Mouse (Mus musculus) cerebellum, postnatal 4 days (tissue): ENCODE measurements at regions not wholly inside any gene's neighbourhood (a gene's known extent, or its start where the extent isn't known, plus 50 kb on each side); places are given as distances from the start of the nearest gene placed in this dataset.
"Not testable (repeated sequence)": the region's sequence is repeated elsewhere in the genome, so short reads cannot be mapped to it uniquely, and the experiment has no call there.

Experiments used
- DNase-seq, 2 experiments: peaks; one replicate each; pipeline ENCODE4 v3.0.0; 2022; ENCODE audit warnings: low spot score in 2 of 2, mixed read lengths in 1 of 2

DNA sequence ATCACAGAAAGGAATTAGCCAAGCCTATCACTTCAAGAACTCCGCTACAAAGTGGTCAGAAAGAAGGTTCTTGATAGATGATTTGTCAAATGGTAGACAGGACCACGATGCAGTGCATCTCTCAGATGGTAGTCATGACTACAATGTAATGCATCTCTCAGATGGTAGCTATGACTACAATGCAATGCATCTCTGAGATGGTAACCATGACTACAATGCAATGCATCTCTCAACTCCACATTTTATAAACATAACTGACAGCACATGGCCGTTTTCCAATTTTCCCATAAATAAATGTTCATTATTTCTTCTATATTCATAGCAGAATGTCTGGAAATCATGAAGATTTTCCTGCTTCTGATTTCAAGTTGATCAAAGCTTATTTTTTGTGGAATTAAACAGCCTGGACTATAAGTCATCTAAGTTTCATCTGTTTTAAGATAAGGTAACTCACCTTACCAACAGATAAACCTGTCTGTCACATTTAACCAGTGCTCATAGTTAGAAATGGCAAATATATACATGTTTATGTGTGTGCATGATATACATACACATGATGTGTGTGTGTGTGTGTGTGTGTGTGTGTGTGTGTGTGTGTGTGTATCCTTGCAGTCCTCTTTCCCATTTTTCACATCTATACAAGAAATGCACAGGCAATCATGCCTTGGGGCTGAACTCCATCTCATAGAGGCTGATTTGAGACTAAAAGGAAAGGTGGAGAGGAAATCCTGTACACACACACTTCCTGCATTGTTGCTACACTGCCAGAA lies 122.4 kb downstream of the Phf3 start:
- no peak for DNase-seq

DNA sequence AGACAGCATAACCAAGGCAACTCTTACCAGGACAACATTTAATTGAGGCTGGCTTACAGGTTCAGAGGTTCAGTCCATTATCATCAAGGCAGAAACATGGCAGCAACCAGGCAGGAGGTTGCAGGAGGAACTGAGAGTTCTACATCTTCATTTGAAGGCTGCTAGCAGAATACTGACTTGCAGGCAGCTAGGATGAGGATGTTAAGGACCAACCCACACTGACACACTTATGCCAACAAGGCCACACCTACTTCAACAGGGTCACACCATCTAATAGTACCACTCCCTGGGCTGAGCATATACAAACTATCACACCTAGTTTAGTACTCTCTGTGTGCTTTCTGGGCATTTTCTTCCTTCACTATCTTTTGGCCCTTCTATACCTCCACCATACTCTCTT lies 131.8 kb downstream of the Phf3 start:
- no peak for DNase-seq

DNA sequence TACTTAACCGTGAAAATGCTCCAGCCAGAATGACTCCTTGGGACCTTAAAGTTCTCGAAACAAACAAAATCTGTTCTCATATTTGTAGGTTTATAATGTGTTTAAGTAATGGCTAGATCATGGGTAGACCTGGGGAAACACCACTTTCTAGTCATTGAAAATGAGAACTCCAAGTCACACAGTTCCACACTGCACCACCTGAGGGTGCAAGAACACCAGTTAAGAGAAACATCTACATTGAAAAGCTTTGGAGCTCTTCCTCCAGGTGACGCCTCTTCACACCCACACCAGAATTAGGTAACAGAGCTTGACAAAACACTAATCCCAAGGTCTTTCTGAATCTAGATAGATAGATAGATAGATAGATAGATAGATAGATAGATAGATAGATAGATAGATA lies 132.9 kb downstream of the Phf3 start:
- no peak for DNase-seq

DNA sequence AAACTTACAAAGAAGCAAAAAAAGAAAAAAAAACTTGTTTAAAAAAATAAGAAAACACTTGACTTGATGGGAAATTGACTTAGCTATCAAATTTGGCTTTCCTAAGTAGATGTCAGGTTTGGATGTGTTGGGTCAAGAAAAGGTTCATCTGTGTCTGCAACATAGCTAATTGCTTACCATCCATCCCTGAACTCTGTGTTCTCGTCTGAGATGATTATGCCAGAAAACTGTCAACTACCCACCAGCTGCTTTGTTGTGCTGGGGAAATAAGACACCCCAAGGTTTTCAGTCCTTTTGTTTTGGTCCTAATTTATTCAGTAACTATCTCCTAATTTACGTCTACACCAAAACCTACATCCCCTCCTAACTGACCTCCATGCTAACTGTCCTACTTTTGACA lies 152.2 kb downstream of the Phf3 start:
- no peak for DNase-seq

DNA sequence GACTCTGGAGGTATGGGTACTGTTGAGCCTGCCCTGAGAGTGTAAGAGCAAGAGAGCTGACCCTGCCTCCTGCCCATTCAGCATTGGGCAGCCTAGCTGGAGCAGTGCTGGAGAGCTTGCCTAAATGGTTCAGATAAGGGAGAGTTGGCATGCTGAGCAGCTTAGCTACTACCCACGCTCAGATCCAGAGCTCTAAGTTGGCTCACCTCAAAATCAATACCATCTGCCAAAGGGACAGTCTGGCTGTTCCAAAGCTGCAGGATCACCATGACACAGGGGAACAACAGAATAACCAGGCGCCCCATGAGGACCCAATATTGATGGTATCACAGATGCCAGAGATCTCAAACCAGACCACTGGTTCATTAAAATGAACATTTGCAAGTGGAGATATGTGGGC lies 152.9 kb downstream of the Phf3 start:
- DNase-seq, result no peak

DNA sequence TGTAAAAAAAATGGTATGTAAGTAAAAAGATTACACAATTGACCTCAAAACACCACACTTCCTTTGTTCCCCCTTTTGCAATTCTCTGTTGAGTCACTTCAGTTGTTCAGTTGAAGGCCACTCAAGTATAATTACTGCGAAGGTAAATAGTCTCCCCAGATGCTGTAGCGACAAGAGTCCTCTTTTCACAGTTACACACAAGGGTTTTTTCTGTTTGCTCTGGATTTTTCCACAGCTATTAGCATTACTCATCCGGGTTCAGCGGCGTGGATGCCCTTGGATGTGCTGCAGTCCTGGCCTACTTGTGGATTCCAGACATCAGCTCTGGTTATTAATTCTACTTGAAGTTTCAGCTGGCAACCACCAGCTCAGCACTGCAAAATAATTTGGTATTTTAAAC lies 155.1 kb downstream of the Phf3 start:
- DNase-seq, result no peak

DNA sequence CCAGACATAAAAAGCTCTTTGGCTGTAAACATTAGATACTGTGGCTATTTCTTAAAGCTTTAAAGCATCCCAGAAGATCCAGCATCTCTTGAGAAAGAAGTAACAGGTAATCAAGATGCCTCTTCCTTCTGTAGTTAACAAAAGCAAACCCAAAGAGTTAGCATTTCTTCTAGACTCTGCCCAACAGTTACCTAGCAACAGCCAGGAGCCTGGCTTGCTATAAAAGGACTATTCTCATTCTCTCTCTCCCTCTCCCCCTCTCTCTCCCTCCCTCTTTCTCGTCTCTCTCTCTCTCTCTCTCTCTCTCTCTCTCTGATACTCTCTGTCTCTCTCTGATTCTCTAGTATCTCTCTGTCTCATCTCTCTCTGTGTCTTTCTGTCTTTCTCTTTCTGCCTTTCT lies 157.4 kb downstream of the Phf3 start:
- DNase-seq, result no peak

DNA sequence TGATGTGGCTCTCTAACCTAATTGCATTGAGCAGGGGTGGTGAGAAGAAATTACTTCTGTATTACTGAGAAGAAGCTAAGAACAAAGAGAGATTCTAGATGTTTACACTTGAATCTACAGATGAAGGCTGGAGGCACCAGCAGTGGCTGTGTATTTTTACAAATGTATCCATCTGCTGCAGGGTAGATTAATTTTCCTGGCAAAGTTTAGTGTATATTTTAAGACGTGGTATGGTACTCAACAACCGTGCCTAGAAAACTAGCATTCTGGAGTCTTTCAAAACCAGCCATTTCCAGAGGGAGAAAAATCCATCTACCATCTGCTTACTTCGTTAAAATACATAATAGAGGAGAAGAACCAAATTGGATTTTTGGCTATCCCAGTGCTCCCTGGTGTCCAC lies 172.6 kb downstream of the Phf3 start:
- no peak for DNase-seq

DNA sequence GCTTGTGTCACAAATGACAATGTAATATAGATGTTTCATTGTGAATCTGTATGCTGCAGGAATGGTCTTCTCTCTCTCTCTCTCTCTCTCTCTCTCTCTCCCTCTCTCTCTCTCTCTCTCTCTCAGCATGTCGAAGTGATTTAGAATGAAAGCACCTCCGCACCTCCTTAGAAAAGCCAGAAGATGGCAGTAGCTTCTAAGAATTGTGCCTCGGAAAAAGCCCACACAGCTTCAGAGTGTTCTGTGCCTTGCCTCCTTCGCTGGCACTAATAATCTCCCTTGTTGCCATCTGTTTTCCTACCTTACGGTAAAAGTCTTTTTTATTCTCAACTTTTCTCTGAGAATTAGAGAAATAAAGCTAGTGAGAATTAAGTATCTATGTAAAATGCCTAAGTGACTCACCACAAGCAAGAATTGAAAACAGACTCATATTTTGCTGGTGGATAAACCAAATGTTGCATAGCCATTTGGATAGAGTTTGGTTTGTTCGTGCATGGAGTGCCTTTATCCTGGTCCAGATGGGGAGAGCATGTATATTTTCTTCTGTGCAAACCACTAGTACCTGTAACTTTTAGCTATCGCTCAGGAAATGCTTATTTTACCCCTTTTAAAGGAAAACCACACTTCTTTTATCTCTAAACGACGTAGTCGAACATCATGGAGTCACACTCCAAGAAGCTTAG lies 173.2 kb downstream of the Phf3 start:
- DNase-seq, result no peak

DNA sequence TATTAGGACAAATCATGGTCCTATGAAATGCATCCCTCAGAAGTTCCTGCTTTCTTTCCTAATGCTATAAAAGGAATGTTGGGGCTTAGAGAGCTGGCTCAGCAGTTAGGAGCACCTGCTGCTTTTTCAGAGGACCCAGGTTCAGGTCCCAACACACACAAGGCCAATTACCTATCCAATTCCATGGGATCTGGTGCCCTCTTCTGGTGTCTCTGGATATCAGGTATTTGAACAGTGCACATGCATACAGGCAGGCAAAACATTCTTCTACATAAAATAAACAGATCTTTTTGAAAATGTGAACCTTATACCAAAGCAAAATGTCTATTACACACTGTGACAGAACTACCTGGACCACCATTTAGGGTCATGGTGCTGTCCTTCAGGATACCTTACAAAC lies 177.4 kb downstream of the Phf3 start:
- no peak for DNase-seq

DNA sequence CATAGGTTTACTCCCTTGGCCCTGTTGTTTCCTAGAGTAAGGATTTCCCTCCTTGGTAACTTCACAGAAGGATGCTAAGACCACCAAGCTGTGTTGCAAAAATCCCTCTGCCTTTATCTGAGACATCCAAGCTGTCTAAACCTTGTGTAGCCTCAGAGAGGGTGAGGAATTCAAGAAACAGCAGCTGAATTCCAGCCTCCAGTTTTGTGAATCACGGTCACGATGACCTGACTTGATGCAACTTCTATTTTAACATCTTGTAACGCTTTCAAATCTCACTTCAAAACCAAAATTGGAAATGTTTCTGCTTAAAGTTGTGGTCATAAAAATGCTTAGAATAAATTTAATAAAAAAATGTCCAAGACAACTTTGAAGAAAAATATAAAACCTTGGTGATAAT lies 188.4 kb downstream of the Phf3 start:
- no peak for DNase-seq

DNA sequence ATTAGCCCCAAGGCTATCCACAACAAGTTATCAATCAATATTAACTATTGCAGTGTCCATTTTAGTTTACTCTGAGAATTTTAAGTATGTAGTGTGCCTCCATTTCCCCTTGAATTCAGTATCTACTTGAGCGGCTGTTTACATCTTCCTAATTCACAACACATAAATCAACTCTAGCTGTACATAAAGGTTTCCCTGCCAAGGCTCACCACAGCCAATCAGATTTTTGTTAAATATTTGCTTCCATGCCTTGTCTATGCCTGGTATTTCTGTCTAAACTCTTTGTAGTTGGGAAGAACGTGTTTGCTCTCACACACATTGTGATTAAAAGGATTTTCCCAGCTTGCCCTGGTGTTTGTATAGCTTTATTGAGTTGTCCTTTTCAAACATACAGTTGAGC lies 189.8 kb downstream of the Phf3 start:
- no peak for DNase-seq

DNA sequence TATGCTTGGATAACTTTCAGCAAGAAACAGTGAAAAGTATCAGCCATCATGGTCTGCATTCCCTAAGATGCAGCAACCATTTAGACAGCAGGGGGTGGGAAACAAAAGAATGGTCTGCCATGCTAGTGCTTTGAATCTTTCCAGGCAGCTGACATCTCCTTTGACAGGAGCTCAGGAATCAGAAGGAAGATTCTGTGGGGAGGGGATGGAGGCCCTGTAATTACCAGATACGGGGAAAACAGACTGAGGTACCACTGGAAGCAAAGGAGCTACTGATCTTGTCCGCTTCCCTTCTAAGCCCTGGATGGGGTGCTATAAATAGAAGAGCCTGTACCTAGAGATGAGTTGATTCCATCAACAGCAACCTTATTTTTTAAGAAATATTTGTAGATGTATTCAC lies 233.9 kb downstream of the Phf3 start:
- no peak for DNase-seq

DNA sequence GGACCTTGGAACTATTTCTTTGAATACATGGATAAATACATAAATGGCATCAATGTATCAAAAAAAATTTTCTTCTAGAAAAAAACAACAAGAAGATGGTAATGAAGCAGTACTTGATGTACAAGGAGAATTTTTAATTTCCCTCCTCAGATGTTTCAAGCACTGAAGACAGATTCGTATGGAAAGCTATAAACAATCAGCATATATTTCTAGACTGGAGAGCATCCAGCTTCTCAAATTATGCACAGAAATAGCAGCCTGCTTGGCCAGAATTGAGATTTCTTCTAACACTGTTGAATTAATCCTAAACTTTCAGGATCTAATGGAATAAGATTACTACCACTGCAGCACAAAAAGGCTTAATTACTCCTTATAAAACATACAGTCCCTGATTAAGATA lies 241.0 kb downstream of the Phf3 start:
- no peak for DNase-seq

DNA sequence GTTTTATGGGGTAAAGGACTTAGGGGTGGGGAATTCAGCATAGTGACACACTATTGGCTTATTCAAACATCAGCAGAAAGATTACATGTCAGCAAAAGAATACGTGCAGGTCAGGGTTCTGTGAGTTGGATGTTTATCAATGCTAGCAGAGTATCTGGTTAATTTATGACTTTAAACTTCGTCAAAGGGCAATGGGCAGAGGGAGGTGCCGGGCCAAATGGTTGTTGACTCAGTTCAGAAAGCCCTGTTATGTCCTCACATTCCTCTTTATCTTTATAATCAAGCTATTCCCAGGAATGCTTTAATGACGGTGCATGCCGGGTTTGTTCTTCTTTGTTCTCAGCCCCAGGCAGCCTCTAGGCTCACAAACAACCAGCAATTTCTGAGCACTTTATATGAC lies 245.9 kb downstream of the Phf3 start:
- DNase-seq, result not testable (repeated sequence)

DNA sequence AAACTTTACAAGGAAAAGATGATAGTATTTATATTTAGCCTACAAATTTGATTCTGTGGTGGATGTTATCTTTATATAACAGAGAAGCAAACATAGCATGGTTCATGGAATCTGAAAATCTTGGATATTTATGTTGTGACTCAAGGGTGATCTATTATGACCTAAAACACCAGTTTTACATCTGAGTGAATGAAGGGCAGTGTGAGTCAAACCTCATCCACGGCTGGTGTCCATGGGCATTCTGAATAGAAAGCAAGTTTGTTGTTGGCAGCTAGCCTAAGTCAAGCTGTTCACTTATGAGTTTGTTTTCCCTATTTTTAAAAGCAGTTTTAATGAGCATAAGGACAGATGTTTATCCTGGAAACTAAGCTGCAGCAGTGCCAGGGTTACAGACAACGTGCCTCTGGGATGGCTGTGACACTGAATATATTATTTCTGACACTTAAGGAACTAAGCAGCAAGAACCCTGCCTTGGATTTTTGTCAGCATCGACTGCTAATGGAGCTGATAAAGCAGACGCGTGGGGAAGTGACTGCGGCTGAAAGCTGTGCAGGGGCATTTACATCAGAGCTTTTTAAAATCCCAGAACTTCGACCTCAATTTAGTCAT lies 278.5 kb downstream of the Phf3 start:
- no peak for DNase-seq

DNA sequence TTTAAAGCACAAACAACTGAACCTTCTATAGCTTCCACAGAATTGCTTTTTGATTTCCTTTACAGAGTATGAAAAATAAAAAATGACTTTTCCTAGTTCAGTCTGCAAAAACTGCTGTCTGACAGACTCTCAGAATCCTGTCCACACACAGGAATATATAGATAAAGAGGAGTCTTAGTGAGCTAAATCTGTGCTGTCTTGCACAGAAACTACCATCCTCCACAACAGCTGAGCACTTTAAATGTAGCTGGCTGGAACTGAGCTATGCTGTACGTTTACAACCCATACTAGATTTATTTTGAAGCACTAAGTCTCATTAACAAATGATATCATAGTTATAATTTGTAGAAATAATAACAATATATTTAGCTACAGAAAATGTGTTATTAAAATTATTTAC lies 279.7 kb downstream of the Phf3 start:
- DNase-seq, result no peak

DNA sequence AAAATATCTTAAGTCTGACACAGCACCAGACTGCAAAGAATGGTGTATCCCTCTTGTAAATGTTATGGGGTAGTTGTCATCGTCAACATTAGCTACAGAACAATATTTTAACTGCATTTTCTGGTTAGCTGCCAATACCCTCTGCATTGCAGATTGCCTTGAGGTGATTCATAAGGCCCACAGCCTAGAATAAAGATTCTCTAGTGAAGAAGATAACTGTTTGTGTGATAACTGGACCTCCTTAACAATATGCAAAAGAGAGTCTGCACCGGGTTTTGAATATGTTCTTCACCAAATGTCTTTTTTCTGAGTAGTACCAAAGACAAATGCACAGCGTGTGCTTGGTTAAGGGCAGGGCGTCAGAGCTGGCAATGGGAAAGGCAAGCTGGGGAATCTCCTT lies 283.0 kb downstream of the Phf3 start:
- no peak for DNase-seq

DNA sequence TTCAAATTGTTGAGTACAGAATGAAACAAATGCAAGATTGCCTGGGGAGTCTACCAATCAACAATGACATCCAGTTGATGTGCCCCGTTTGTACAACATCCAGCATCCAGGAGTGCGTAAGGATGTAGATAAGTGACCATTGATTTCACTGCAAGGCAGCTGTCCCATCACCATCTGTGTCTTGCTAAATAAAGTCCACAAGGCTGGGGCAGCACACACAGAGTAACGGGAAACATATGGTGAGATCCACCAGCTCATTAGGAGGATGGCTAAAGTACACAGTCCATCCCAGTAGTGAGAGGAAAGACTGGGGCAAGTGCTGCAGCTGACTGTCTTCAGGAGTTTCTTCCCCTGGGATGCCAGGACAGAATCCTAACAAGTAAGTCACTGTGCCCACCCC lies 284.8 kb downstream of the Phf3 start:
- no peak for DNase-seq

DNA sequence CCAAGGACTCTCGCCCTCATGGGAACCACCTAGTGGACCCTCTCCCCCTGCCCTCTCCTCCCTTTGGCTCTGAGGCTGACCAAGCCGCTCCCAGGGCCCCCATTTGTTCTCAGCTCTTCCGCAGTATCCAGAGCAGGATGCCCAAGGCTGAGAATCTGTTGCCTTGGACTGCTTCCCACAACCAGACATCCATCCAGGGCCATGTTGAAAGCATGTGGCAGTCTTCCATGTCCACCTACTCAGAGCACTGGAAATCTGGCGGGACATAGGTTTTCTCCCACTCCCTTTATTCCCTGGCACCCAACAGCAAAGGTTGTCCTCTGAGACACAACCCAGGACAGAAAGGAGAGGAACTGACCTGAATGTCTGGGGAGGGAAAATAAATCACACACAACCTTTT lies 285.4 kb downstream of the Phf3 start:
- peak in 1 of 2 experiments; percentile 14 for DNase-seq

DNA sequence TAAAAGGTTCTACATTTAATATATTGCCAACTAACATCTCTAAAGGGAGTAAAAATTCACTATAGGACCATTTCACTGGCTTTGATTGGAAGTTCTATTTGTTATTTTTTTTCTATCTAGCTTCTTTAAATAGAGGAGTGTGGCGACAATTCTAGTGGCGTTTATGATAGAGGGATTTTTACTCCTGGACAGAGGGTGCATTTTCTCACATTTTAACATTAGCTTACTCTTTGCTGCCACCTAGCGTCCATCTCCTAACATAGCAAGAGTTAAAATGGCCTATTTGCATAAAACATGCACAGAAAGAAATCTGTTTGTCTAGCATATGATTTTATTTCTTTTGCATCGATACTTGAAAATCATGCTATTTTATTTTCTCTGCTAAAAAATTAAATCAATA lies 288.9 kb downstream of the Phf3 start:
- DNase-seq, result peak in 1 of 2 experiments; percentile 55

DNA sequence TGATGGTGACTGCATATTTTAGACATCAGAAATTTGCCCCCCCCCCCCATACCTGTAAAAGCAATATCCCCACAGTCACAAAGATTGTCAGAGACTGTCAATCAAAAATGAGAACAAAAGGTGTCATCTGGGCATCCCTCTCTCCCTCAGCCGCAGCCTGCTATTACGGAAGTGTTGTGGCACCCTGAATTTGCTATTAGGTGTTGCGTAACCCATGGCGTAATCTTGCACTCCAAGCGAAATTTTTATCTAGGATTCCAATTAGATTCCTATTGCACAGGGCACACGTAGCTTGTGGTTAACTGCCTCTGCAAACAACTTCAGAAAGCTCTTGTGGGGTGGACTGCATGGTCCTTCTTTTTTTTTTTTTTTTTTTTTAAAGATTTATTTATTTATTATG lies 289.9 kb downstream of the Phf3 start:
- no peak for DNase-seq

DNA sequence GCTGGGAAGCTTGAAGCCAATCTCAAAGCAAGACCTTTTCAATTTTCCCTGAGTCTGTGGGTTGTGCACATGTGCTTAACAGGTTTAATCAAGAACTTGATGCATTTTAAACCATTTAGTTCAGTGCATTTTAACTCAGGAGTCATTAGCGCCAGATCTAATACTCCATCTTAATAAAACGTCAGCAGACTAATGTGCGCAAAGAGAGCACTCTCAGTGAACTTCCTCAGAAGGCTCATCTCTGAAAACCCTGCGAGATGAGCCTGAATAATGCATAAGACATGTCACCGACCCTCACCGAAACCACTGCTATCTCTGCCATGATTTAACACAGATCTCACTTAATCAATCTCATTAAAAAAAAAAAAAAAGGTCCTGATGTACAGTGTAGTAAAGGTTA lies 309.0 kb downstream of the Phf3 start:
- DNase-seq, result no peak
